Mouse (Mus musculus): Measurements from ENCODE around the gene St3gal3.

St3gal3 gene

GRCm38 (mm10) chr4:117946639-117947305 lies 187.9 kb downstream of the St3gal3 start:
- TF ChIP-seq GATA4 (IDR thresholded peaks at IDR 0.05; ENCODE audit: insufficient replicate concordance, low read length), result no peak

- TF ChIP-seq GATA4 (IDR thresholded peaks at IDR 0.05; ENCODE audit: insufficient replicate concordance, low read length), result no peak
Measured at GRCm38 (mm10) chr4:117943317-117943716, 191.4 kb downstream of the St3gal3 start.

GRCm38 (mm10) chr4:117936964-117937363 lies 197.8 kb downstream of the St3gal3 start:
- TF ChIP-seq GATA4 (IDR thresholded peaks at IDR 0.05; ENCODE audit: insufficient replicate concordance, low read length), result no peak; the same call in 1 of the 2 replicates

GRCm38 (mm10) chr4:117934081-117934480 lies 200.6 kb downstream of the St3gal3 start:
- TF ChIP-seq GATA4 (IDR thresholded peaks at IDR 0.05; ENCODE audit: insufficient replicate concordance, low read length), result no peak

DNA sequence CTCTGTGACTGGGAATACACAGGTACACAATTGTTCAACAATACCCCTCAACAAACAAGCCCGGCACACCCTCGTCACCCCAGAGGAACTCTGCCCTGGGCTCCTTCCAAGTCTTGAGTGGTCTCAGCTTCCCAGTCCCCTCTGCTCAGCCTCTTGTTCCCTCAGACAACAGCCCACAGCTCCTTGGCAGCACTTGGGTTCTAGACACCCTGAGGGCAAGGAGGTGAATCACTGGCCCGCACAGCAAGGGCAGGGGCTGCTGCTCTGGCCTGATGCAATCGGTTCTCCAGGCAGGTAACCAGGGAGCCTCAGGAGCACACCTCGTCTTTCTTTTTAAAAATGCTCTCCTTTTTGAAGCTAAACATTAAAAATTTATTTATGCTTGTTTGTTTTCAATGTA lies 201.5 kb downstream of the St3gal3 start:
- TF ChIP-seq GATA4 (IDR thresholded peaks at IDR 0.05; ENCODE audit: insufficient replicate concordance, low read length), result no peak

DNA sequence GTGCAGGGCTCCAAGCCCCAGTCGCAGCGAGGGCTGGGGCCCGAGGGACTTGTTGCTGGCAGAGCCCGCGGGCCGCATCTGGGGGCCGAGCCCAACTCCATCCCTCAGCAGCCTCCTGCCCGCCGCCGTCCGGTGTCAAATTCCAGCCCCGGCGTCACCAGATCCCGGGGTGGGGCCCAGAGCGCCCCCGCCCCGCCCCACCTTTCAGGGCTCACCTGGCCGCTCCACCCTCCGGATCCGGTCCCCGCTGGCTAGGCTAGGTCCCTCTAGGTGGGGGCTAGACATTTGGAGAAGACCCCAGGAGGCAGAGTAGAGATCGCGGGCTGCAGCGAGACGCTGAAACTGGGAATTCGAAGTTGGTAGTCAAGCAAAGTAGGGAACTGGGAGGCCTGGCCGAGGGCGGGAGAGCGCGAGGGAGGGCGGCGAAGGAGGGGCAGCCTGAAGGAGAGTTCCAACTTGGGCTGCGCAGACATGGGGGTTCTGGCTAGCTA lies 205.3 kb downstream of the St3gal3 start, which contains the start of gene Artn:
Artn (minus strand) TSS at position 373 of the 491 bp plus-strand sequence.
- TF ChIP-seq GATA4 (IDR thresholded peaks at IDR 0.05; ENCODE audit: insufficient replicate concordance, low read length), result no peak

DNA sequence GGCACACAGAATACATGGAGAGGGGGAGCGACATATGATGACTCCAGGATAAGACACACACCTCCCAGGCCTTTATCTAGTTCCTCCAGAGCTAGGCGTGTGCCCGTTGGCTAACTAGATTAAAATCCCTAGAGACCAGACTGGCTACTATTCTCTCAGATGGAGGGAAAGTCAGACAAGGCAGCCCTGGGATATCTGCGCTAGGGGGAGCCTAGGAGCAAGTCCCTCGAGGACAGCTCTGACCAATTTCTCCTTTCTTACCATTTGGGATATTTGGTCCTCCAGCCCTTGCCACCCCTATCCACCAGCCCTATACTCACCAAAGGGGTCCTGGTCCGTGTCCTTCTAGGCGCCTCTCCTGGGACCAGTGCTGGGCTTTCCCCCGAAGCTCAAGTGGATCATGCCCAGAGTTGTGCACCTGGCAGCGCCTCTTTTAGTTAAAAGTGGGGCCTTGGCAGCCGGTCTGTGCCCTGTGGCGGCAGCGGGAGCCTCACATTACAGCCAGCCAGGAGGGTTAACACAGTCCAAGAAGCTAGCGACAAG lies 205.9 kb downstream of the St3gal3 start:
- TF ChIP-seq GATA4 (IDR thresholded peaks at IDR 0.05; ENCODE audit: insufficient replicate concordance, low read length), result no peak

DNA sequence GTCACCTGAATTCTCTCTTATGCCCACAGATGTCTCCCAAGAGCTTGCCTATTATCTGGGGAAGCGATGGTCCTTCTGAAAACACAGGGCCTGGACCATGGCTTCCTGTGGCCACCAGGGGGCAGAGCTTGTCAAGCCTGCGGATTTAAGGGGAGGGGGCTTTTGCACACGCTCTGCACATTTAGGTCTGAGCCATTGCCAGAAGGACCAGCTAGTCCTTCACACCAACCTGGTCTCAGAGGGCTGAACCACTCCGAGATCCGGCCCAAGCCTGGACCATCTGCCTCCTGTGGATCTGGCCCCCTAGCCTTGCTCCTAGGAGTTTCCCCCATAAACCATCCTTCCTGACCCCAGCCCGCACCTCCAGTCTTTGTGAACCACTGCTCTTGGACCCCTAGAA lies 206.5 kb downstream of the St3gal3 start:
- no peak for TF ChIP-seq GATA4 (IDR thresholded peaks at IDR 0.05; ENCODE audit: insufficient replicate concordance, low read length)

DNA sequence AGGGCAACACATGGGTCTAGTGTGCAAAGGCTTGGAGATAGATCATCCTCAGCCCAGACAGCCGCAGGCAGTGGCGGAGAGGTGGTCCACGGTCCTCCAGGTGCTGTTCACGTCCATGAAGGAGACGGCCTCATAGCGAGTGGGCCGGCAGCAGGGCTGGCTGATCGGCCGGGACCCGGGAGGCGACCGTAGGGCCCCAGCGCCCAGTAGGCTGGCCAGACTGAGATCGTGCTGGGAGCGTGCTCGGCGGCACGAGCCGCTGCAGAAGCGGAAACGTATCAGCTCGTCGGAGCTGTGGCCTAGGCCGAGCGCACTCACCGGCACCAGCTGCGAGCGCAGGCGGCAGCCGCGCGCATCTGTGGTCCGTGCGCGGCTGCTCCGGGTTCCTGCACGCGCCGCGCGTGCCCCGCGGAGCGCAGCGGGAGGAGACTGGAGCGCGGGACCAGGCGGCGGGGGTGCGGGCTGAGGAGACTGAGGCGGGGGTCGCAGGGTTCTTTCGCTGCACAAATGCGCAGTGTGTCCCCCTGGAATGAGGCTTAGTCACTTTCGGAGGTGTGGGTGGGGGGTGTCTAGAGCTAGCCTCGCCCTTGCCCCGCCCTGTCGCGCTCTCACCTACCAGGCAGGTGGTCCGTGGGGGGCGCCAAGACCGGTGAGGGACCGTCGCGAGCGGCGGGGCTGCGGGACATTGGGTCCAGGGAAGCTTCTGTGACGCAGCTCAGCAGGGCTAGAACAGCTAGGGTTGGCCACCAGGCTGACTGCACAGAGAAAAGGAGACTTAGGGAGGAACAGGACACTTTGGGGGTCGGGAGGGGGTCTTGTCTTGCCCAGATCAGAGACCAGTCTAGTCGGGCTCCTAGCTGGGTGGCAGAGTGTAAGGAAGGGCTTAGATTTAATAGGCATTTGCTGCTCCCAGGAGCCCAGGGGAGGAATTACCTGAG lies 207.9 kb downstream of the St3gal3 start:
- TF ChIP-seq GATA4 (IDR thresholded peaks at IDR 0.05; ENCODE audit: insufficient replicate concordance, low read length), result no peak

GRCm38 (mm10) chr4:117924916-117925315 lies 209.8 kb downstream of the St3gal3 start:
- no peak for TF ChIP-seq GATA4 (IDR thresholded peaks at IDR 0.05; ENCODE audit: insufficient replicate concordance, low read length)

DNA sequence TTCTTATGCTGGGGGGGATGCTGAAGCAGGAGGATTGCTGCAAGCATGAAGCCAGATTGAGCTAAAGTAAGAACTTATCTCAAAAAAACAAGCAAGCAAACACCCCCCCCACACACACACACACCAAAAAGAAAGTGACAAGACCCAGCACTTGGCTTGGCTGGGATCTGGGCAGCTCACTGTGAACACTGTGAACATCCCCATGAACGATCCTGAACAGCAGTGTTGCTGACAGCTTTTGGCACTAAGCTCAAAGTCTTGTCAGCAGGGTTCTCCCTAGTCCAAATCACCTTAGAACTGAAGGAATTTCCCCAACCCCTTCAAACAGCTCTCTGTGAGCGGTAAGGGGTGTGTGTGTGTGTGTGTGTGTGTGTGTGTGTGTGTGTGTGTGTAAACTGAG lies 211.3 kb downstream of the St3gal3 start:
- TF ChIP-seq GATA4 (IDR thresholded peaks at IDR 0.05; ENCODE audit: insufficient replicate concordance, low read length), result no peak

GRCm38 (mm10) chr4:117921358-117921757 lies 213.4 kb downstream of the St3gal3 start:
- no peak for TF ChIP-seq GATA4 (IDR thresholded peaks at IDR 0.05; ENCODE audit: insufficient replicate concordance, low read length)

GRCm38 (mm10) chr4:117918762-117919161 lies 216.0 kb downstream of the St3gal3 start:
- no peak for TF ChIP-seq GATA4 (IDR thresholded peaks at IDR 0.05; ENCODE audit: insufficient replicate concordance, low read length)

GRCm38 (mm10) chr4:117918261-117918660 lies 216.5 kb downstream of the St3gal3 start:
- TF ChIP-seq GATA4 (IDR thresholded peaks at IDR 0.05; ENCODE audit: insufficient replicate concordance, low read length), result no peak

GRCm38 (mm10) chr4:117917847-117918246 lies 216.9 kb downstream of the St3gal3 start:
- TF ChIP-seq GATA4 (IDR thresholded peaks at IDR 0.05; ENCODE audit: insufficient replicate concordance, low read length), result no peak

DNA sequence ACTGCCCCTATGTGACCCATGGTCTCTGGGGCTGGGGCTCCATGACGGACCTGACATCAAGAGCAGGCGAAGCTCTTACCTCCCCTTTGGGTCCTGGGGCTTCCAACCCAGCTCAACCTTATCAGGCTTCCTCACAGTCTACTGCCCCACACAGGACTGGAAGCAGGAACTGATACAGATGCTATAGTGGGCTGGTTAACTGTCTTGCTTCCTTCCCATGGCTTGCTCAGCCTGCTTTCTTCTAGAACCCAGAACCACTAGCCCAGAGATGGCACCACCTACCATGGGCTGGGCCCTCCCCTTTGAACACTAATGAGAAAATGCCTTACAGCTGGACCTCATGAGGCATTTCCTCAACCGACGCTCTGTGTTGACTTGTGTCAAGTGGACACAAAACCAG lies 217.3 kb downstream of the St3gal3 start:
- TF ChIP-seq GATA4 (IDR thresholded peaks at IDR 0.05; ENCODE audit: insufficient replicate concordance, low read length), result no peak
